Mouse (Mus musculus): ENCODE data around the gene 4933406M09Rik. TPM values are rescaled to one million over a fixed set of nuclear protein-coding genes. Genes with fewer than 3 reads are reported as not detected.
A peak's percentile ranks its signal among the peaks of the same experiment; 100 is the strongest.

Gene 4933406M09Rik
- polyA plus RNA-seq, 1 experiment from 2014 or later: not detected

GRCm38 (mm10) chr1:134381795-134382625 lies 3.7 kb upstream of the 4933406M09Rik start:
- Histone ChIP-seq H3K9me3 (no peaks in the 10 kb centered on the region), H3K27me3 (peaks cover 7% of the 10 kb centered on the region; the same call in 1 of the 2 replicates), H3K4me1 (replicated peaks) (peaks cover 3% of the 10 kb centered on the region; the same call in 1 of the 2 replicates), H3K4me2 (peak overlapping the region; percentile 56), H3K27ac (no peak overlapping the region), H3K9ac (replicated peaks) (peak overlapping the region; percentile 50), H3K36me3 (no peaks in the 10 kb centered on the region), H3K4me3 (replicated peaks) (peak overlapping the region; percentile 35)
- no peak for ATAC-seq (ENCODE audit: insufficient number of reproducible peaks, insufficient read depth, low FRiP score, low TSS enrichment, low read depth)
- WGBS: 4% methylated on average over 19 of the region's 19 CpGs

- peaks cover 14% of the 10 kb centered on the region; the same call in 1 of the 2 replicates for H3K27me3 ChIP-seq
- no peaks in the 10 kb centered on the region for H3K36me3 ChIP-seq
- H3K9ac ChIP-seq (replicated peaks): no peak overlapping the region
- 80% methylated on average over 4 of the region's 4 CpGs for WGBS
- peaks cover 3% of the 10 kb centered on the region; the same call in 1 of the 2 replicates for H3K4me1 ChIP-seq (replicated peaks)
- no peak for ATAC-seq (ENCODE audit: insufficient number of reproducible peaks, insufficient read depth, low FRiP score, low TSS enrichment, low read depth)
- H3K4me2 ChIP-seq: no peak overlapping the region
- no peak overlapping the region for H3K4me3 ChIP-seq (replicated peaks)
- H3K27ac ChIP-seq: no peak overlapping the region
- no peaks in the 10 kb centered on the region for H3K9me3 ChIP-seq
These were observed 1.2 kb upstream of the 4933406M09Rik start for GRCm38 (mm10) chr1:134384581-134384980.

GRCm38 (mm10) chr1:134385176-134385575 lies 564 bp upstream of the 4933406M09Rik start:
- Histone ChIP-seq H3K9ac (replicated peaks) (no peak overlapping the region), H3K36me3 (no peaks in the 10 kb centered on the region), H3K27me3 (peaks cover 14% of the 10 kb centered on the region; the same call in 1 of the 2 replicates), H3K4me2 (no peak overlapping the region), H3K27ac (no peak overlapping the region), H3K4me3 (replicated peaks) (no peak overlapping the region), H3K4me1 (replicated peaks) (peaks cover 3% of the 10 kb centered on the region; the same call in 1 of the 2 replicates), H3K9me3 (no peaks in the 10 kb centered on the region)
- no peak for ATAC-seq (ENCODE audit: insufficient number of reproducible peaks, insufficient read depth, low FRiP score, low TSS enrichment, low read depth)

GRCm38 (mm10) chr1:134393827-134394226 lies 8.1 kb downstream of the 4933406M09Rik start:
- H3K4me2 ChIP-seq: no peak overlapping the region
- H3K4me3 ChIP-seq (replicated peaks): no peak overlapping the region
- no peak for ATAC-seq (ENCODE audit: insufficient number of reproducible peaks, insufficient read depth, low FRiP score, low TSS enrichment, low read depth)
- H3K9ac ChIP-seq (replicated peaks): no peak overlapping the region
- H3K36me3 ChIP-seq: no peaks in the 10 kb centered on the region
- WGBS: 46% methylated on average over 5 of the region's 5 CpGs
- H3K9me3 ChIP-seq: no peaks in the 10 kb centered on the region
- no peaks in the 10 kb centered on the region; the same call in 1 of the 2 replicates for H3K4me1 ChIP-seq (replicated peaks)
- no peak overlapping the region for H3K27ac ChIP-seq
- H3K27me3 ChIP-seq: no peaks in the 10 kb centered on the region

GRCm38 (mm10) chr1:134398210-134398609 lies 12.5 kb downstream of the 4933406M09Rik start:
- Histone ChIP-seq H3K27ac (no peak overlapping the region), H3K9me3 (0 out of 2 replicates have a peak, but pooled peaks cover 6% of the 10 kb centered on the region), H3K4me2 (no peak overlapping the region), H3K9ac (replicated peaks) (no peak overlapping the region), H3K4me1 (replicated peaks) (no peaks in the 10 kb centered on the region; the same call in 1 of the 2 replicates), H3K4me3 (replicated peaks) (no peak overlapping the region), H3K27me3 (no peaks in the 10 kb centered on the region), H3K36me3 (no peaks in the 10 kb centered on the region)
- ATAC-seq (ENCODE audit: insufficient number of reproducible peaks, insufficient read depth, low FRiP score, low TSS enrichment, low read depth): no peak
- WGBS: 91% methylated on average over 12 of the region's 12 CpGs

GRCm38 (mm10) chr1:134399735-134400134 lies 14.0 kb downstream of the 4933406M09Rik start:
- Histone ChIP-seq H3K27me3 (no peaks in the 10 kb centered on the region), H3K4me1 (replicated peaks) (no peaks in the 10 kb centered on the region), H3K9ac (replicated peaks) (no peak overlapping the region), H3K4me3 (replicated peaks) (no peak overlapping the region), H3K36me3 (no peaks in the 10 kb centered on the region), H3K9me3 (0 out of 2 replicates have a peak, but pooled peaks cover 6% of the 10 kb centered on the region), H3K27ac (no peak overlapping the region), H3K4me2 (no peak overlapping the region)
- no peak for ATAC-seq (ENCODE audit: insufficient number of reproducible peaks, insufficient read depth, low FRiP score, low TSS enrichment, low read depth)
- WGBS: 67% methylated on average over 5 of the region's 5 CpGs

GRCm38 (mm10) chr1:134405509-134406413 lies 20.0 kb downstream of the 4933406M09Rik start, which contains the start of gene Cyb5r1:
Gene Cyb5r1, plus strand, starts transcription at chr1:134405559.
- H3K4me2 ChIP-seq: peak within 1 kb of the TSS; percentile 82
- H3K27me3 ChIP-seq: no peaks in the 10 kb centered on the region
- H3K27ac ChIP-seq: peak within 1 kb of the TSS; percentile 74
- H3K36me3 ChIP-seq: peaks cover 31% of the 10 kb centered on the region
- peaks cover 10% of the 10 kb centered on the region for H3K4me1 ChIP-seq (replicated peaks)
- no peaks in the 10 kb centered on the region for H3K9me3 ChIP-seq
- H3K4me3 ChIP-seq (replicated peaks): peak within 1 kb of the TSS; percentile 79
- peak within 1 kb of the TSS; percentile 71 for H3K9ac ChIP-seq (replicated peaks)
- peak; percentile 99 for ATAC-seq (ENCODE audit: insufficient number of reproducible peaks, insufficient read depth, low FRiP score, low TSS enrichment, low read depth)
- under 1% methylated on average over 43 of the region's 43 CpGs for WGBS

GRCm38 (mm10) chr1:134406414-134406771 lies 20.7 kb downstream of the 4933406M09Rik start:
- Histone ChIP-seq H3K4me2 (peak overlapping the region; percentile 82), H3K27me3 (no peaks in the 10 kb centered on the region), H3K4me3 (replicated peaks) (peak overlapping the region; percentile 79), H3K36me3 (peaks cover 37% of the 10 kb centered on the region), H3K9me3 (no peaks in the 10 kb centered on the region), H3K4me1 (replicated peaks) (peaks cover 10% of the 10 kb centered on the region), H3K27ac (peak overlapping the region; percentile 74; the same call in 1 of the 2 replicates), H3K9ac (replicated peaks) (peak overlapping the region; percentile 71)
- WGBS: 25% methylated on average over 8 of the region's 8 CpGs
- ATAC-seq (ENCODE audit: insufficient number of reproducible peaks, insufficient read depth, low FRiP score, low TSS enrichment, low read depth): peak; percentile 40

- Histone ChIP-seq H3K27me3 (no peaks in the 10 kb centered on the region), H3K27ac (no peak overlapping the region), H3K36me3 (peaks cover 45% of the 10 kb centered on the region), H3K4me2 (no peak overlapping the region), H3K9ac (replicated peaks) (no peak overlapping the region), H3K9me3 (no peaks in the 10 kb centered on the region), H3K4me1 (replicated peaks) (peaks cover 10% of the 10 kb centered on the region), H3K4me3 (replicated peaks) (no peak overlapping the region)
- no peak for ATAC-seq (ENCODE audit: insufficient number of reproducible peaks, insufficient read depth, low FRiP score, low TSS enrichment, low read depth)
- WGBS: 61% methylated on average over 8 of the region's 8 CpGs
These were observed 22.3 kb downstream of the 4933406M09Rik start for GRCm38 (mm10) chr1:134408080-134408479.

- Histone ChIP-seq H3K27ac (no peak overlapping the region; the same call in 1 of the 2 replicates), H3K36me3 (peaks cover 45% of the 10 kb centered on the region)
- 85% methylated on average over 9 of the region's 9 CpGs for WGBS
These were observed 26.2 kb downstream of the 4933406M09Rik start for GRCm38 (mm10) chr1:134411706-134412629.

More at GRCm38 (mm10) chr1:134411706-134412629, 26.2 kb downstream of the 4933406M09Rik start:
- no peak overlapping the region for H3K4me2 ChIP-seq
- H3K4me3 ChIP-seq (replicated peaks): no peak overlapping the region
- no peak for ATAC-seq (ENCODE audit: insufficient number of reproducible peaks, insufficient read depth, low FRiP score, low TSS enrichment, low read depth)
- no peaks in the 10 kb centered on the region for H3K27me3 ChIP-seq
- no peak overlapping the region for H3K9ac ChIP-seq (replicated peaks)
- H3K4me1 ChIP-seq (replicated peaks): peaks cover 18% of the 10 kb centered on the region
- H3K9me3 ChIP-seq: no peaks in the 10 kb centered on the region

Measured in limb, embryonic 12.5 days (tissue).